Mouse (Mus musculus) adrenal gland, adult 18-20 months (tissue): ENCODE data around the gene Ceacam2. TPM values are rescaled to one million over a fixed set of nuclear protein-coding genes. Genes with fewer than 3 reads are reported as not detected.
"Not testable (repeated sequence)": the region's sequence is repeated elsewhere in the genome, so short reads cannot be mapped to it uniquely, and the experiment has no call there.

ENCODE experiments used
- DNase-seq, 2 experiments: peaks; one replicate each; pipeline ENCODE4 v3.0.0; 2021 to 2022; ENCODE audit warnings: low spot score in 2 of 2
- total RNA-seq, 2 experiments: library from RNA; stranded (reverse); gene quantifications; 1 replicate in 1 of 2; 2 replicates in 1 of 2; pipeline ENCODE4 v1.2.3; 2021

Ceacam2 gene
- total RNA-seq, 2 experiments from 2014 or later, result 1.0 to 3.7 TPM

DNA sequence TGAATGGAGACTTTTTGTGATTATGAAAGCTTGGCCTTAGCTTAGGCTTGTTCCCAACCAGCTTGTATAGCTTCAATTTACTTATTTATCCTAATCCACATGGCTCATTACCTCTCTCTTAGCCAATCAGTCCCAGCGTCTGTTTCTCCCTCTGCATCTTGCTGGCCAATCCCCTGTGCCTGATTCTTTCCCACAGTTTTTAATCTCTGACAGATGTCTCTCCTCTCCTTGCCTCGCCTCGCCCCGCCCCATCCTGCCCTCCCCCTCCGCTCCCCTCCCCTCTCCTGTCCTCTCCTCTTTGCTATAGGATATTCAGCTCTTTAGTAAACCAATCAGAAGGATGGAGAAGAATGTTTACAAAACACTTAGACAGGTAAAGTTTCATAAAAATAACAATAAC lies 54.6 kb downstream of the Ceacam2 start:
- no peak for DNase-seq

DNA sequence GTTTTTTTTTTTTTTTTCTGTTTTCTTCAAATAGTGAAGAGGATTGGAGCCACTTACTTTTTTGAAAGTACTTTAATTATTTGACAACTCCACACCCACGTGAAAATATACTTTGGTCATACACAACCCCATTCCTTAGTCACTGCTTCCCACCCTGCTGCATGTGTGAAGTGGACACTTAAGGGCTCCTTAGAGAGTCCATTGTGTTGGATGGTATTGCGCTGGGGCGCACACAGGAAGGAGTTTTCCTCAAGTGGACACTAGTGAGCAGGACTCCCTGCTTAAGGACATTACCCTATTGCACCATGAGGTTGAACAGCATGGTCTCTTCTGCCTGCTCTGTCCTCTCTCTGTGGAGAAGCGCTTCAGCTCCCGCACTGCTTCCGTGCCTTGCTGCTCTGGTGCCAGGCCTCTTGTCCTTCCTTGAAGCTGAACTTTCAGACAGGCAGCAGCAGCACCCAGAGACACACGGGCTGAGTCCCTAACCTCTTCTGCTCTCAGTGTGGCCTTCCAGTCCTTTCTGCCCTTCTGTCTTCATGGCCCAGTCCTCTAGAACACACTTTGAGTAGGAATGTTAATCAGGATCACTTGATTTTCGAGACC lies 56.4 kb downstream of the Ceacam2 start:
- DNase-seq, result no peak

DNA sequence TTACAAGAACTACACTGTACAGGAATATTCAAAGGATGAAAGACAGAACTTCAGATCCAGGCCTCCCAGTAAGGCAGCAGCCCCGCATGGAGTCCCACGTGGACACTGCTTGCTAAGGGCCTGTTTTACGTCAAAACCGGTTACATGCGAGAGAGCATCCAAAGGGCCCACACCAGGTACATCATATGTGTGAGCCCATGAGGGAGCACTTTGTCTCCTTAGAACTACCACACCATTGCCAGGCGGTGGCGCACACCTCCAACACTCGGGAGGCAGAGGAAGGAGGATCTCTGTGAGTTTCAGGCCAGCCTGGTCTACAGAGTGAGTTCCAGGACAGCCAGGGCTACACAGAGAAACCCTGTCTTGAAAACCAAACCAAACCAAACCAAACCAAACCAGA lies 58.9 kb downstream of the Ceacam2 start:
- not testable (repeated sequence) for DNase-seq

GRCm38 (mm10) chr7:25479440-25479839 lies 60.2 kb downstream of the Ceacam2 start:
- DNase-seq, result peak; percentile 49

- not testable (repeated sequence) for DNase-seq
These were observed 61.9 kb downstream of the Ceacam2 start for GRCm38 (mm10) chr7:25477752-25478093.

DNA sequence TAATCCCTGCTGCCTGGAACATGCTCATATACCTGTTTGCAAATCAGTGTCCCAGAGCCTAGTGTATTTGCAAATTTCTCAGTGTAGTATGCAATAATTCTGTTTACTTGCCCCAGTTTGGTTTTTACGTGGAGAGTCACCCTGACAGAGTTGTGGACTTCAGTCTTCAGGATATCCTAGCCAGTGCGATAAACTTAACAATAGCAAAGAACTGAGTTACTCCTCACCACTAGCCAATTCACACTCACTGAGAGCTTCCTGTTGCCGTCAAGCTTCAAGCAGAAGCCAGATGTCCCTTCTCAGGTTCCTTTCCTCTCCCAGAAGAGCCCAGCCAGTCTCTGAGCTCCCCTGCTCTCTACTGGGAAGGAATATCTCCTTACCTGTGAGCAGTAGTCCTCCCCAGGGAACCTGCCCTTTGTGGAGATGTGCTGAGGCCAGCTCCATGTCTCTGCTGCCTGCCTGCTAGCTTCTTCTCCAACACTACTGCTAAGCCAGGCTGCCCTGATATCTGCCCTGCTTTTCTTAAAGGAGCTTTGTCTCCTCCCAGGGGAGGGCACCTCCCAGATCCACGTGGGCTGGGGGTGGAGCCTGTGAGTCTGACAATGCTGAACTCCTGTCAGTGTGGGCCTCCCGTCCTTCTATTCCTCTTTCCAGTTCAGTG lies 62.4 kb downstream of the Ceacam2 start, which contains the start of gene Ceacam1:
Gene Ceacam1 (minus strand): TSS at position 513 of the 661 bp plus-strand sequence.
- DNase-seq, result peak; percentile 41 to 52

GRCm38 (mm10) chr7:25471821-25472220 lies 67.8 kb downstream of the Ceacam2 start:
- DNase-seq, result not testable (repeated sequence)

Other genes starting within 250 kb of the Ceacam2 start
- gene Pafah1b3, start 241.9 kb downstream of the Ceacam2 start, total RNA-seq, result 10 to 100 TPM; 23.3 to 30.4 TPM
- gene Prr19, start 238.4 kb downstream of the Ceacam2 start, total RNA-seq, result not detected
- gene Tmem145, start 233.8 kb downstream of the Ceacam2 start, total RNA-seq, result 1 to 10 TPM; 2.5 to 2.9 TPM
- gene Megf8, start 222.7 kb downstream of the Ceacam2 start, total RNA-seq, result 10 to 100 TPM; 37.8 to 47.0 TPM
- not detected for gene Cnfn, start 170.1 kb downstream of the Ceacam2 start, total RNA-seq
- gene Lipe, start 141.1 kb downstream of the Ceacam2 start, total RNA-seq, result 100 to 1,000 TPM; 332 to 738 TPM
- not detected for gene Cxcl17, start 127.0 kb downstream of the Ceacam2 start, total RNA-seq
- gene Ceacam1, start 62.3 kb downstream of the Ceacam2 start, total RNA-seq, result 10 to 100 TPM in 1 of 2 experiments, 1 to 10 TPM in 1; 9.3 to 34.6 TPM
- gene Erich4, start 76.0 kb upstream of the Ceacam2 start, total RNA-seq, result not detected
- gene Dmac2, start 79.6 kb upstream of the Ceacam2 start, total RNA-seq, result 10 to 100 TPM; 24.2 to 30.5 TPM
- gene B3gnt8, start 86.8 kb upstream of the Ceacam2 start, total RNA-seq, result 1 to 10 TPM; 2.7 to 2.8 TPM
- 100 to 1,000 TPM; 232 to 288 TPM for gene Bckdha, start 119.1 kb upstream of the Ceacam2 start, total RNA-seq
- 10 to 100 TPM; 38.0 to 49.3 TPM for gene Exosc5, start 119.3 kb upstream of the Ceacam2 start, total RNA-seq
- gene Tmem91, start 135.3 kb upstream of the Ceacam2 start, total RNA-seq, result not detected
- gene B9d2, start 140.9 kb upstream of the Ceacam2 start, total RNA-seq, result 10 to 100 TPM; 15.0 to 16.2 TPM
- 10 to 100 TPM; 26.2 to 36.0 TPM for gene Tgfb1, start 147.1 kb upstream of the Ceacam2 start, total RNA-seq
- gene Ccdc97, start 179.2 kb upstream of the Ceacam2 start, total RNA-seq, result 10 to 100 TPM; 52.1 to 53.0 TPM
- gene Hnrnpul1, start 214.9 kb upstream of the Ceacam2 start, total RNA-seq, result 10 to 100 TPM; 83.8 to 94.4 TPM
- 10 to 100 TPM; 41.9 to 66.9 TPM for gene Axl, start 248.8 kb upstream of the Ceacam2 start, total RNA-seq